Mouse (Mus musculus): ENCODE measurements around the gene Slc11a2.

DNA sequence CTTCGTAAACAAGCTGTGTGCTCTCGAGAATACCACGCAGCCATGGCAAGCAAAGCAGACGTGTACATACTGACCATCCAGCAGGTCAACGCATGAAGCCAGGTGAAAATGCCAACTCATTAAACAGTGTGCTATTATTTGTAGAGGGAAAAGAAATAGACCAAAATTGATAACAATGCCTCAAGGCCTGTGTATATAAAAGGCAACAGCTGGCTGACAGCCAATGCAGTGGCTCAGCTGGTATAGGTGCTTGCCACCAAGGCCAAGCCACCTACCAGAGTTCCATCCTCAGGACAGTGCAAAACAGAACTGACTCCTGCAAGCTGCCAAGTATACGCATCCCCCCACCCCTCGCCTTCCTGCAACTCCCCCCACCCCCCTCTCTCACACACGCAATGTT lies 9.2 kb downstream of the Slc11a2 start:
- TF ChIP-seq CTCF (IDR thresholded peaks at IDR 0.05; ENCODE audit: borderline replicate concordance, insufficient read depth, low read depth, low read length), result no peak
- no peak for TF ChIP-seq POLR2A (IDR thresholded peaks at IDR 0.05; ENCODE audit: borderline replicate concordance, insufficient read depth, low read length)
